Mouse (Mus musculus) heart, postnatal 0 days (tissue): ENCODE measurements at regions not wholly inside any gene's neighbourhood (a gene's known extent, or its start where the extent isn't known, plus 50 kb on each side); places are given as distances from the start of the nearest gene placed in this dataset.

Experiments used
- ATAC-seq: fragments of 200-750 bp; cut with Nextera tagmentation; 2 replicates; pipeline ENCODE4 v1.8.0; 2017; ENCODE audit warnings: low read depth, moderate number of reproducible peaks, moderate library complexity; ENCODE audit not compliant: insufficient read depth
- DNase-seq: peaks from one replicate; pipeline ENCODE4 v3.0.0-alpha.2; 2016; ENCODE audit warnings: low spot score
- H3K27ac ChIP-seq: fragments of 300-500 bp; sonication (generic); 2 replicates; pipeline ENCODE4 v1.5.1; 2014; ENCODE audit warnings: low read depth, mild to moderate bottlenecking
- H3K27me3 ChIP-seq: fragments of 300-500 bp; sonication (generic); 2 replicates; pipeline ENCODE4 v1.6.1; 2014; ENCODE audit warnings: low read length, mixed read lengths; ENCODE audit not compliant: control insufficient read depth, insufficient read depth
- H3K36me3 ChIP-seq: fragments of 300-500 bp; sonication (generic); replicated peaks from 2 replicates; pipeline ENCODE4 v1.6.1; 2014; ENCODE audit warnings: low read length, mixed read lengths; ENCODE audit not compliant: control insufficient read depth, insufficient read depth
- H3K4me1 ChIP-seq: fragments of 300-500 bp; sonication (generic); 2 replicates; pipeline ENCODE4 v1.6.1; 2014; ENCODE audit warnings: antibody characterized with exemption; ENCODE audit not compliant: control insufficient read depth, insufficient read depth
- H3K4me2 ChIP-seq: fragments of 300-500 bp; sonication (generic); 2 replicates; pipeline ENCODE4 v1.6.1; 2014; ENCODE audit warnings: low read depth, mild to moderate bottlenecking, low read length, moderate library complexity
- H3K4me3 ChIP-seq: fragments of 300-500 bp; sonication (generic); 2 replicates; pipeline ENCODE4 v1.5.1; 2014; ENCODE audit warnings: low read depth, low read length
- H3K9ac ChIP-seq: fragments of 300-500 bp; sonication (generic); replicated peaks from 2 replicates; pipeline ENCODE4 v1.6.1; 2014; ENCODE audit warnings: low read depth, low read length, mixed read lengths
- H3K9me3 ChIP-seq: fragments of 300-500 bp; sonication (generic); replicated peaks from 2 replicates; pipeline ENCODE4 v1.6.1; 2016; ENCODE audit warnings: low read length; ENCODE audit not compliant: control insufficient read depth
- CTCF ChIP-seq: IDR thresholded peaks from 2 replicates; pipeline ENCODE4 v1.5.1; 2016; ENCODE audit warnings: antibody characterized with exemption, control low read depth, low read depth
- EP300 ChIP-seq: IDR thresholded peaks from 2 replicates; pipeline ENCODE4 v1.6.1; 2016; ENCODE audit warnings: antibody characterized with exemption, low read depth
- WGBS: fragments of 180-500 bp; shearing (Covaris S2); extraction: QIAGEN DNeasy Blood & Tissue Kit; methylation state at CpG from one replicate; pipeline ENCODE4 v1.1.7; 2014; 5-methylcytosine and 5-hydroxymethylcytosine counted together

GRCm38 (mm10) chr6:51069945-51070344 lies 362.5 kb upstream of the Nfe2l3 start:
- Histone ChIP-seq H3K27me3 (no peaks in the 10 kb centered on the region), H3K27ac (no peak overlapping the region), H3K4me1 (no peaks in the 10 kb centered on the region), H3K36me3 (no peaks in the 10 kb centered on the region), H3K9me3 (no peaks in the 10 kb centered on the region), H3K4me3 (no peak overlapping the region), H3K9ac (no peak overlapping the region), H3K4me2 (no peak overlapping the region)
- no peak for DNase-seq
- WGBS = 82% methylated on average over 5 of the region's 5 CpGs
- TF ChIP-seq EP300 (no peak), CTCF (no peak)
- ATAC-seq = no peak

GRCm38 (mm10) chr6:51071243-51071642 lies 361.2 kb upstream of the Nfe2l3 start:
- Histone ChIP-seq H3K9ac (no peak overlapping the region), H3K4me3 (no peak overlapping the region), H3K27ac (no peak overlapping the region), H3K36me3 (no peaks in the 10 kb centered on the region), H3K4me1 (no peaks in the 10 kb centered on the region), H3K4me2 (no peak overlapping the region), H3K9me3 (no peaks in the 10 kb centered on the region), H3K27me3 (no peaks in the 10 kb centered on the region)
- DNase-seq = no peak
- no peak for TF ChIP-seq CTCF
- no peak for TF ChIP-seq EP300
- 64% methylated on average over 9 of the region's 9 CpGs for WGBS
- no peak for ATAC-seq

GRCm38 (mm10) chr6:51075026-51075425 lies 357.4 kb upstream of the Nfe2l3 start:
- Histone ChIP-seq H3K4me3 (no peak overlapping the region), H3K4me1 (0 out of 2 replicates have a peak, but pooled peaks cover 10% of the 10 kb centered on the region), H3K36me3 (no peaks in the 10 kb centered on the region), H3K9ac (no peak overlapping the region), H3K27me3 (no peaks in the 10 kb centered on the region), H3K4me2 (no peak overlapping the region), H3K9me3 (no peaks in the 10 kb centered on the region), H3K27ac (no peak overlapping the region)
- DNase-seq (no peak), ATAC-seq (no peak)
- 80% methylated on average over 8 of the region's 8 CpGs for WGBS
- TF ChIP-seq EP300 (no peak), CTCF (no peak)

GRCm38 (mm10) chr6:51076861-51077768 lies 355.4 kb upstream of the Nfe2l3 start:
- H3K4me2 ChIP-seq = no peak overlapping the region
- TF ChIP-seq EP300 (no peak), CTCF (no peak)
- no peak for ATAC-seq

GRCm38 (mm10) chr6:51077769-51078096 lies 354.7 kb upstream of the Nfe2l3 start:
- 55% methylated on average over 6 of the region's 6 CpGs for WGBS
- Histone ChIP-seq H3K27me3 (no peaks in the 10 kb centered on the region), H3K9me3 (no peaks in the 10 kb centered on the region), H3K4me2 (peak overlapping the region; percentile 30; the same call in 1 of the 2 replicates), H3K4me3 (no peak overlapping the region), H3K9ac (no peak overlapping the region), H3K36me3 (no peaks in the 10 kb centered on the region), H3K4me1 (0 out of 2 replicates have a peak, but pooled peaks cover 10% of the 10 kb centered on the region), H3K27ac (peak overlapping the region; percentile 35; the same call in 1 of the 2 replicates)
- no peak for DNase-seq
- TF ChIP-seq EP300 (no peak), CTCF (no peak)
- ATAC-seq = no peak

More at GRCm38 (mm10) chr6:51076861-51077768, 355.4 kb upstream of the Nfe2l3 start:
- no peak overlapping the region for H3K9ac ChIP-seq
- no peak overlapping the region for H3K4me3 ChIP-seq
- no peak for DNase-seq
- H3K4me1 ChIP-seq = 0 out of 2 replicates have a peak, but pooled peaks cover 10% of the 10 kb centered on the region
- no peaks in the 10 kb centered on the region for H3K27me3 ChIP-seq
- H3K27ac ChIP-seq = peak overlapping the region; percentile 35; the same call in 1 of the 2 replicates
- H3K36me3 ChIP-seq = no peaks in the 10 kb centered on the region
- H3K9me3 ChIP-seq = no peaks in the 10 kb centered on the region
- 74% methylated on average over 21 of the region's 21 CpGs for WGBS
